Mouse (Mus musculus) brain, adult 2 months (tissue): ENCODE results near the gene Dlgap4.
"Not testable (repeated sequence)": the region's sequence is repeated elsewhere in the genome, so short reads cannot be mapped to it uniquely, and the experiment has no call there.

Experiments
- DNase-seq: peaks from one replicate; pipeline ENCODE4 v3.0.0; 2011; ENCODE audit warnings: low read depth, low spot score

Gene Dlgap4

DNA sequence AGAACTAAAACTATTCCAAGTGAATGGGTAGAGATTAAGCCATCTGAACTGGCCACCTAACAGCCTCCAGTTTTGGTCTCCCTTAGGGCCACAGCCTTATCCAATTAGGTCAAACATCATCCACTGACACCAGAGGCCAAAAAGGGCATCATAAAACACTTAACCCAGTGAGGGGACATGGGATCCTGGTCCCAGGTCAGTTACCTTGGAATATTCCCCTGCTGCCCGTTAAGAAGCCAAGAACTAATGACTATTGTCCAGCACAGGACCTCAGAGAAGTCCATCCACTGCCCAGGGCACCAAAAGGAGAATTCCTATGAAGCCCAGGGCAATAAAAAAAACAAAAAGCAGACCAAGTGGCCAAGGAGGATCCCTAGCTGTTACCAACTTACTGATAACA, 175.3 kb downstream of the Dlgap4 start:
- no peak for DNase-seq

DNA sequence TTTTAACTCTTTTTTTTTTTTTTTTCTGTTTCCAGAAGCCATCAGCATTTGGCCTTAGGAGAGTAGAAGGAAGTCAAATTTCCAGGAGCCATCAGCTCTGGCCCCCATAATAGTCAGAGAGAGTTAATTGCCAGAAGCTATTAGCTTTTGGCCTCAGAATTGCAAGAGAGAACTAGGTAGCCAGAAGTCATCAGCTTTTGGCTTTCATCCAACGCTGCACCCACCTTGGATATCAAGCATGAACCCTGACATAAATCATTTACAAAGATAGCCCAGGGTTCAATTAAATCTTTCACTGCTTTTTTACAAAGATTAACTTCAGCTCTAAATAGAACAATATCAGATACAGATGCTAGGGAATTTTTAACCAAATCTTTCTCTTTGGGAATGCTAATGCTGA, 185.0 kb downstream of the Dlgap4 start:
- no peak for DNase-seq

GRCm38 (mm10) chr2:156801045-156801444, 187.5 kb downstream of the Dlgap4 start:
- DNase-seq, result peak; percentile 50

DNA sequence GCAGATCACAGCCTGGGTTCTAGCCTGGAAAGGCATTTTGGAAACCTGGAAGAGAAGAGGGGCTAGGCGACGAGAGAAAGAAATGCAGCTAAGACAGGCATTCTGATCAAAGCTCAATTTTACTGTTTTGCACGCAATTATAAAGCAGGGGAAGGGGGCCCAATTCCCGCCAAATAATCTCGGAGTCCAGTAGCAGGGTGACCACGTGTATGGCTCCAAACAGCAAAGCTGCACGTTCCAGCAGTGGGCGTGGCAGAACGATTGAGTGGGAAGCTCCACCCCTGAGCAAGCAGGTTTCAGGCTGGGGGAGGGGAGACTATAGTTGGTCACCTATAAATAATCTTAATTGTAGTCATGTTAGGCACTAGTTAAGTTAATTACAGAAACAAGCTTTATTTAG, 188.6 kb downstream of the Dlgap4 start:
- DNase-seq, result not testable (repeated sequence)

DNA sequence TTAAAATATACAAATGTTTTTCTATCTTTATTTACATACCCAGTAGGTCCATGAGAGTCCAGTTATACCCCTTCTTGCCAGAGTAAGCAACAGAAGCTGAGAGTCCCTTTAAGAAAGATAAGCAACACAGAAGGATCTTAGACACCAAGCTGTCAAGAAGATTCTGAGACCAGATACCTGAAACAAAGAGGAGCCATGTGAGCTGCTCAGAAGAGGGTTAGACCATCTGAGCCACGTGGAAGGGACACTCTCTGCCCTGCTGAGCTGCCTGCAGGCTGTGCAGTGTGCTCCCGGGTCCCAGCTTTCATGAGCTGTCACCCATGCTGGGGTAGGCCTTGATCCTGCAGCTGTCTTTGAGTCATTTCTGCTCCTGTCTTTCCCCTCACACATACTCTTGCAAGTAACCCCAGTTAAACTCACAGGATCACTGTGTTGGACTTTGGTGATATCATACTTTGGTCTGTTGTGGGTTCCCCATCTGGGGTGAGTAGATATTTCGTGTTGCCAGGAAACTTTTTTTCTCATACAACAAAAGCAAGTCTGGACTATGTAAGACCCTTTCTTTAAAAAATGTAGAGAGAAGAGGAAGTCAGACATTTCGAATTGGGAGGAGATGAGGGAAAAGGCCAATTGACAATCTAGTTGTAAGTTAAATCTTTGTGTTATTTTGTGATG, 190.3 kb downstream of the Dlgap4 start:
- DNase-seq, result no peak

DNA sequence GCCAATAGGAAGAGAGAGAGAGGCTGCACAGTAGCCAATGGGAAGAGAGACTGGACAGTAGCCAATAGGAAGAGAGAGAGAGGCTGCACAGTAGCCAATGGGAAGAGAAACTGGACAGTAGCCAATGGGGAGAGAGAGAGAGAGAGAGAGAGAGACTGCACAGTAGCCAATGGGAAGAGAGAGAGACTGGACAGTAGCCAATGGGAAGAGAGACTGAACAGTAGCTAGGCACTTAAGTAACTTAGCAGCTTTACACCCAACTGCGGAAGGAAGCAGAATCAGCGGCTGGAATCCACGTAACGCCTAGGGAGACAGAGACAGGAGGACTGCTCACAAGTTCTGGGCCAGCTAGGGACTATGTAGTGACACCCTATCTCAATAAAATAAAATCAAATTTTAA, 191.1 kb downstream of the Dlgap4 start:
- DNase-seq, result no peak

DNA sequence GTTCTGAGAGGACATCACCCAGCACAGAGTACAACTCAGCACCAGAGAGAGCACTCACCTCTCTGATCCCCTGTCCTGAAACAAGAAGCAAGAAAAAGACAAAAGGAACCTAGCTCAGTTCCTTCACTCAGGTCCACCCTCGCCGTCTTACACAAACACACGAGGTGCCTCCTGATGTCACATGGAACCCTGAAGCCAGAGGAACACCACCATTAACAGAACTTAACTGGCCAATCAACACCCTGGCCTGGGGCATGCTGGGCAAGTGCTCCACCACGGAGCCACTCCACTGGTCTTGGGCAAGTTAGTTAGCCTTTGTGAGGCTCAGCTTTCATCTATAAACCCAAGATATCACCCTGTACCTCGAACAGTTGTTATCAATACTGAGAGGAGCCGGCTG, 193.4 kb downstream of the Dlgap4 start:
- DNase-seq, result no peak

DNA sequence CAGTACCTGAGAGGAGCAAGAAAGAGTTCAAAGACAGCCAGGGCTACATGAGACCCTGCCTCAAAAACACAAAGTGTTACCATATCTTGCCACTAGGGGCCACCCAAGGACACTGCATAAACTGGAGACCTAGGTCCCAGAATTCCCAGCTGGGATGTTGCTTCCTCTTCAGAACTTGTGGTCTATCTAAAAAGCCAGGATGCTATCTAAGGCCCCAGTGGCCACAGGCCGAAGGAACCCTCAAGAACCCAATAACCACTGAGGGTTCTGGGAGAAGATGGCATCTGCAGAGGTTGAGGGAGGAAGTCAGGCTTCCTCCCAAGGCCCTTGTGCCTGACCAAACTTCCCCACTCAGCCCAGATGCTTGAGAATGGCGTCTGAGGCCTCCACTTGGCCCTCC, 196.1 kb downstream of the Dlgap4 start:
- DNase-seq, result peak; percentile 68

DNA sequence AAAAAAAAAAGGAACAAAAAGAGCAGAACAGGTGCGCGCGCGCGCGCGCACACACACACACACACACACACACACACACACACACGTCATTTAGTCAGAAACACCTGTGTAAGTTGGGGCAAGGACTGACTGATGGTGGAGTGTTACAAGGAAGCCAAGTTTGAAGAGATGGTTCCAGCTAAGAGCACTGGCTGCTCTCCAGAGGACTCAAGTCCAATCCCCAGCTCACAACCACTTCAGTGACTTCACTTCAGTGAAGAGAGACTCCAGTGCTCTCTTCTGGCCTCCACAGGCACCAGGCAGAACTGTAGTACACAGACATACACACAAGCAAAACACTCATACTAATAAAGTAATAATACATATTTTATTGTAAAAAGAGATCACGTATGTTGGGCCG, 197.2 kb downstream of the Dlgap4 start:
- DNase-seq, result no peak

DNA sequence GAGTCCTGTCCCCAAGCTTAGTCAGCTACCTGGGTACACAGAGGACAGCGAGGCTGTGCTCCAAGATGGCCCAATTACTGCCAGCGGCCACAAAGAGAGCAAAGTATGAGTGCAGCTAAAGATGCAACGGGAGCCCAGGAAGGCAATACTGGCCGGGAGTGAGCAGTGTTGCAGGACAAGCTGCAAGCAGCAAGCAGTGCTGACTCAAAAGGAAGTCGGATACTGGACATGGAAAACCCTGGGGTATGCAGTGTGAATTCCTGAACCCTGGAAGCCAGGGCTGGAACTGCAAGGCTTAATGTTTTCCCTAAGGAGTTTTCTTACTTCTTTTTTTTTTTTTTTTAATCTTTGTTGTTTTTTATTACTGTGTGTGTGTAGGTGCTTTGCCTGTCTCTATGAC, 198.1 kb downstream of the Dlgap4 start:
- DNase-seq, result no peak
